In the genomic region with DNA sequence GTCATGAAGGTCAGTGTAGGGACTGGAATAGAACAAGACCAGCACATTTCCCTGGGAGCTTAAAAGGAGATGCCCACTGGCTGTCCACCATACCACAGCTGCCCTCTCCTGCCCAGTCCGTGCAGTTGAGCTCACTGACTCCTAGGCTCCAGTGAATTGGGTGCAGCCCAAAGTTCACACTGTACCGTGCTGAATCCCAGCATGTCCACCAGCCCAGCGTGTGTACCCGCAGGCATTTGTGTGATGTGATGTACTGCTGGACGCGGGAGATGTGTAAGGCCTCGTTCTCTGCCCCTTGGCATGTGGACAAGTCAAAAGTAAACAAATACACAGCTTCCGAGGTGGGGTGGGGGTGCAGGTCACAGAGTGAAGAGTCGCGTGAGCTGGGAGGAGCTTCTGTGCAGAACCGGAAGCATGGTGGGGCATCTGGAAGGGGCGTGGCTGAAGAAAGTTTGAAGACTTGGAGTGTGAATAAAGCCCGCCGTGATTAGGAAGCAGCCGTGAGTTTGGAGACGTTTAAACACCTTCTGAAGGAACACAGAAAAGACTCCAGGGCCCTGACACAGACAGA, we compare ENCODE assay signal across 12 mouse cellular contexts.
DNase-seq lines count a peak whose midpoint lies in the region; ATAC-seq and TF ChIP-seq lines count a peak whose summit lies in the region.
"Had no signal": no experiment of that assay in that cellular context is flagged by ENCODE, and none has a peak within 500 bp of the region (broad histone marks: within the 10 kb centered on the region; RNA-seq: fewer than 3 reads in every experiment).

No protein-coding gene starts in this region.

- ATAC-seq in megakaryocyte, adult 5-6 weeks (ENCODE audit: poor library complexity, severe bottlenecking) = no peak

- DNase-seq in gastrocnemius, adult 2 months = no peak
- no peak for DNase-seq in gastrocnemius, postnatal 4 days (ENCODE audit: low spot score in 2 of 2)
- no peak for DNase-seq in lung, adult 2 months
- no peak for DNase-seq in spleen, postnatal 4 days (ENCODE audit: low spot score in 2 of 2)
- no peak for DNase-seq in cerebellum, adult 2 months
- DNase-seq: adrenal gland, adult 8-10 months; kidney, adult 11 months had no signal

- H3K9me3 ChIP-seq in megakaryocyte, embryonic 14.5 days = peaks cover 40% of the 10 kb centered on the region

- 47% methylated on average over 16 of the region's 16 CpGs for WGBS in lung, adult 2 months
- 46% methylated on average over 16 of the region's 16 CpGs for WGBS in small intestine, adult 2 months
- WGBS in cerebellum, adult 2 months = 55% methylated on average over 16 of the region's 16 CpGs

- peak overlapping the region; percentile 65 for H3K27ac ChIP-seq in gastrocnemius, adult 2 months
- no peak overlapping the region for H3K27ac ChIP-seq in small intestine, adult 2 months (ENCODE audit: insufficient read depth, low read depth, low read length)
- no peak overlapping the region for H3K27ac ChIP-seq in cerebellum, adult 2 months (ENCODE audit: insufficient read depth, low read length)
- H3K27ac ChIP-seq: macrophage had no signal

- H3K4me1 ChIP-seq in megakaryocyte, embryonic 14.5 days = no peaks in the 10 kb centered on the region
- H3K4me1 ChIP-seq in lung, adult 2 months (ENCODE audit: control insufficient read depth, insufficient read depth, low read length) = 0 out of 2 replicates have a peak, but pooled peaks cover 4% of the 10 kb centered on the region
- peaks cover 3% of the 10 kb centered on the region; the same call in 1 of the 2 replicates for H3K4me1 ChIP-seq in small intestine, adult 2 months (ENCODE audit: control insufficient read depth, insufficient read depth, insufficient read length, low read length)
- H3K4me1 ChIP-seq in cerebellum, adult 2 months (ENCODE audit: control insufficient read depth, insufficient read depth, low read length) = peaks cover 33% of the 10 kb centered on the region

- no peaks in the 10 kb centered on the region for H3K36me3 ChIP-seq in megakaryocyte, embryonic 14.5 days (replicated peaks; ENCODE audit: low read length)
- H3K36me3 ChIP-seq in small intestine, adult 2 months (ENCODE audit: control insufficient read depth, insufficient read depth, low read length) = no peaks in the 10 kb centered on the region

- TF ChIP-seq CTCF in gastrocnemius, adult 2 months (IDR thresholded peaks at IDR 0.05) = no peak
- TF ChIP-seq CTCF in lung, adult 2 months (IDR thresholded peaks at IDR 0.05; ENCODE audit: insufficient read depth, low read length) = no peak
- no peak for TF ChIP-seq CTCF in small intestine, adult 2 months (IDR thresholded peaks at IDR 0.05; ENCODE audit: extremely low read depth, insufficient read length, insufficient replicate concordance, low read depth, low read length)
- TF ChIP-seq CTCF in cerebellum, adult 2 months (IDR thresholded peaks at IDR 0.05; ENCODE audit: borderline replicate concordance, insufficient read depth, low read depth, low read length) = no peak

- intact Hi-C loops in gastrocnemius, adult 2 months (cut with DNase I) = no loop called here

- H3K27me3 ChIP-seq in megakaryocyte, embryonic 14.5 days (replicated peaks) = no peaks in the 10 kb centered on the region
- H3K27me3 ChIP-seq in small intestine, adult 2 months (ENCODE audit: control insufficient read depth, insufficient read depth, low read length) = no peaks in the 10 kb centered on the region
- no peaks in the 10 kb centered on the region for H3K27me3 ChIP-seq in cerebellum, adult 2 months (ENCODE audit: control insufficient read depth, insufficient read depth, low read length)

- no peak overlapping the region for H3K4me3 ChIP-seq in gastrocnemius, adult 2 months
- peak overlapping the region; percentile 62 for H3K4me3 ChIP-seq in megakaryocyte, embryonic 14.5 days (replicated peaks)
- peak overlapping the region; percentile 14 for H3K4me3 ChIP-seq in lung, adult 2 months (replicated peaks; ENCODE audit: extremely low read depth, low read depth, low read length)
- peak overlapping the region; percentile 53 for H3K4me3 ChIP-seq in small intestine, adult 2 months (ENCODE audit: low read depth, low read length)
- H3K4me3 ChIP-seq in cerebellum, adult 2 months (replicated peaks; ENCODE audit: insufficient read depth, low read depth, low read length) = no peak overlapping the region
- H3K4me3 ChIP-seq: myocyte had no signal

- no peak for TF ChIP-seq POLR2A in lung, adult 2 months (IDR thresholded peaks at IDR 0.05; ENCODE audit: borderline replicate concordance, extremely low read depth, low read depth, low read length)
- no peak for TF ChIP-seq POLR2A in small intestine, adult 2 months (IDR thresholded peaks at IDR 0.05; ENCODE audit: low read depth, low read length)
- TF ChIP-seq POLR2A in cerebellum, adult 2 months (IDR thresholded peaks at IDR 0.05; ENCODE audit: borderline replicate concordance, insufficient read depth, low read length) = no peak

Comparison
In these comparisons a context has a peak if more than half of its experiments do, and no peak if none do; other contexts are left out.
1. H3K4me3 ChIP-seq: peak in megakaryocyte, embryonic 14.5 days (single experiment), lung, adult 2 months (single experiment) and small intestine, adult 2 months (single experiment); none in gastrocnemius, adult 2 months (single experiment) and cerebellum, adult 2 months (single experiment).